Mouse (Mus musculus) right cerebral cortex, adult 18-20 months (tissue): Measurements from ENCODE around the gene Cdk13.
A peak's percentile ranks its signal among the peaks of the same experiment; 100 is the strongest.

ENCODE experiments used
- DNase-seq: peaks from one replicate; pipeline ENCODE4 v3.0.0; 2022; ENCODE audit warnings: mixed read lengths

The Cdk13 gene

GRCm38 (mm10) chr13:17754997-17755396 is 49.9 kb downstream of the Cdk13 start:
- no peak for DNase-seq

GRCm38 (mm10) chr13:17728798-17729197 is 76.1 kb downstream of the Cdk13 start:
- DNase-seq: no peak

- no peak for DNase-seq
These were observed 77.0 kb downstream of the Cdk13 start for GRCm38 (mm10) chr13:17727922-17728321.

GRCm38 (mm10) chr13:17717357-17717756 is 87.5 kb downstream of the Cdk13 start:
- no peak for DNase-seq

GRCm38 (mm10) chr13:17708784-17709311 is 96.0 kb downstream of the Cdk13 start:
- DNase-seq: no peak

- DNase-seq: peak; percentile 39
These were observed 99.6 kb downstream of the Cdk13 start for GRCm38 (mm10) chr13:17705188-17705826.

GRCm38 (mm10) chr13:17702311-17702710 is 102.6 kb downstream of the Cdk13 start:
- DNase-seq: no peak

- no peak for DNase-seq
These were observed 103.6 kb downstream of the Cdk13 start for GRCm38 (mm10) chr13:17701322-17701721.

GRCm38 (mm10) chr13:17700090-17700715 is 104.7 kb downstream of the Cdk13 start:
- DNase-seq: no peak

- no peak for DNase-seq
These were observed 108.9 kb downstream of the Cdk13 start for GRCm38 (mm10) chr13:17695898-17696580.

GRCm38 (mm10) chr13:17694911-17695699 is 109.8 kb downstream of the Cdk13 start, which contains the start of the genes Mplkip and Sugct:
Gene Mplkip, plus strand, starts transcription at chr13:17695192.
Gene Sugct, minus strand, starts transcription at chr13:17695553.
- peak; percentile 100 for DNase-seq

GRCm38 (mm10) chr13:17694414-17694813 is 110.5 kb downstream of the Cdk13 start:
- no peak for DNase-seq

GRCm38 (mm10) chr13:17693816-17694215 is 111.1 kb downstream of the Cdk13 start:
- no peak for DNase-seq

GRCm38 (mm10) chr13:17691436-17691835 is 113.5 kb downstream of the Cdk13 start:
- no peak for DNase-seq

GRCm38 (mm10) chr13:17690686-17691085 is 114.2 kb downstream of the Cdk13 start:
- no peak for DNase-seq

- DNase-seq: no peak
These were observed 115.4 kb downstream of the Cdk13 start for GRCm38 (mm10) chr13:17689461-17689860.

- DNase-seq: no peak
These were observed 133.8 kb downstream of the Cdk13 start for GRCm38 (mm10) chr13:17671122-17671521.

- DNase-seq: no peak
These were observed 137.5 kb downstream of the Cdk13 start for GRCm38 (mm10) chr13:17667380-17667779.
